Mouse (Mus musculus) ES-Bruce4 (cell line): ENCODE measurements at regions not wholly inside any gene's neighbourhood (a gene's known extent, or its start where the extent isn't known, plus 50 kb on each side); places are given as distances from the start of the nearest gene placed in this dataset.

ENCODE experiments used
- CTCF ChIP-seq: IDR thresholded peaks from one replicate; pipeline ENCODE4 v1.8.1; 2011; ENCODE audit warnings: low read depth, low read length
- POLR2A ChIP-seq: IDR thresholded peaks from one replicate; pipeline ENCODE4 v1.8.1; 2011; ENCODE audit warnings: low read length; ENCODE audit not compliant: insufficient read depth

DNA sequence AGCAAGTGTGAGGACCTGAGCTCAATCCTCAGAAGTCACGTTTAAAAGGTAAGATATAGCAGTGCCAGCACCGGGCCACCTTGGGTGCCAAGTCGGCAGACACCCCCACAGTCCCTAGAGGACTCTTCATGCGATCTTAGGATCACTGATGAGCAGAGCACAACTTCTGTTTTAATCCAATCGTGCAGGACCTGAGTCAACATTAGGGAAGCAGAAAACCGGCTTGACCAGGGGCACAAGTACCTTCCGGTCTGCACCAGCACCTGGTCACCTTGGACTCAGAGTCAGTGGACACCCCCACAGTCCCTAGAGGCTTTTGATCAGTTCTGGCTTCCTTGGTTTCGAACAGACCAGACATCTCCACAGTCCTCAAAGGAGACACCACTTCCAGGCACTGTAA lies 58.8 kb upstream of the Jun start:
- TF ChIP-seq CTCF = no peak
- TF ChIP-seq POLR2A = no peak
